ENCODE assay signal across 17 mouse cellular contexts in genomic region chr17:5334567-5334966, GRCm38 (mm10).
DNase-seq lines count a peak whose midpoint lies in the region; TF ChIP-seq lines count a peak whose summit lies in the region.
"Had no signal": no experiment of that assay in that cellular context is flagged by ENCODE, and none has a peak within 500 bp of the region (broad histone marks: within the 10 kb centered on the region; RNA-seq: fewer than 3 reads in every experiment).

No protein-coding gene starts in this region.

- peak; percentile 33 for DNase-seq in gastrocnemius, adult 2 months
- DNase-seq in gastrocnemius, adult 18-20 months (ENCODE audit: low spot score) = no peak
- no peak for DNase-seq in layer of hippocampus, adult 2 months (ENCODE audit: low spot score in 2 of 2)
- no peak for DNase-seq in layer of hippocampus, adult 18-20 months (ENCODE audit: low spot score in 2 of 2)
- DNase-seq in NIH3T3 (ENCODE audit: low read depth) = peak; percentile 43
- peak; percentile 80 for DNase-seq in fat pad, adult 2 months (ENCODE audit: extremely low read depth, low read depth, low spot score)
- DNase-seq in right cerebral cortex, postnatal 10 days (ENCODE audit: low spot score in 2 of 2) = no peak
- DNase-seq in thymus, postnatal 0 days (ENCODE audit: low spot score) = no peak
- DNase-seq: cerebellum, adult 2 months; cerebellum, postnatal 36 days; right cerebral cortex, adult 18-20 months; spleen, adult 18-20 months; thymus, adult 2 months had no signal

- no peak for TF ChIP-seq CTCF in gastrocnemius, adult 2 months (IDR thresholded peaks at IDR 0.05)
- no peak for TF ChIP-seq CTCF in layer of hippocampus, adult 2 months (conservative IDR thresholded peaks at IDR 0.05)

- H3K27ac ChIP-seq in gastrocnemius, adult 2 months = no peak overlapping the region
- H3K27ac ChIP-seq in layer of hippocampus, adult 2 months = 0 out of 2 replicates have a peak overlapping the region, but pooled peaks have one; percentile 1
- H3K27ac ChIP-seq: heart, embryonic 15.5 days; hindbrain, embryonic 13.5 days; limb, embryonic 13.5 days; neural tube, embryonic 12.5 days had no signal

- intact Hi-C loops in gastrocnemius, adult 2 months (cut with DNase I) = loop anchor here (5.0 kb wide), 1 partner anchor 63 kb away; no protein-coding TSS in a partner anchor

- H3K4me3 ChIP-seq in gastrocnemius, adult 2 months = no peak overlapping the region
- H3K4me3 ChIP-seq in layer of hippocampus, adult 2 months = no peak overlapping the region
- H3K4me3 ChIP-seq: heart, embryonic 15.5 days; hindbrain, embryonic 13.5 days; limb, embryonic 13.5 days; neural tube, embryonic 12.5 days had no signal

Comparison
In these comparisons a context has a peak if more than half of its experiments do, and no peak if none do; other contexts are left out.
1. DNase-seq: peak in gastrocnemius, adult 2 months (single experiment), NIH3T3 (single experiment) and fat pad, adult 2 months (single experiment); none in gastrocnemius, adult 18-20 months (single experiment), layer of hippocampus, adult 2 months (0 of 2), layer of hippocampus, adult 18-20 months (0 of 2), right cerebral cortex, postnatal 10 days (0 of 2) and thymus, postnatal 0 days (single experiment).